Mouse (Mus musculus): ENCODE data around the gene Agfg2. TPM values are rescaled to one million over a fixed set of nuclear protein-coding genes. Genes with fewer than 3 reads are reported as not detected.
A peak's percentile ranks its signal among the peaks of the same experiment; 100 is the strongest.
"Not testable (repeated sequence)": the region's sequence is repeated elsewhere in the genome, so short reads cannot be mapped to it uniquely, and the experiment has no call there.

Agfg2 gene
- polyA plus RNA-seq (2016; fragmentation: Nextera tagmentation; extraction: Ambion mirVana) = 21.2 and 22.4 TPM in 2 replicates

GRCm38 (mm10) chr5:137684294-137685123 lies at the start of gene Agfg2:
Gene Agfg2 (minus strand): TSS chr5:137684726.
- ATAC-seq (ENCODE audit: low FRiP score) = peak; percentile 99
- Histone ChIP-seq H3K9me3 (replicated peaks) (no peaks in the 10 kb centered on the region), H3K9ac (peak within 1 kb of the TSS; percentile 82), H3K4me1 (peaks cover 18% of the 10 kb centered on the region), H3K27me3 (no peaks in the 10 kb centered on the region), H3K36me3 (peaks cover 4% of the 10 kb centered on the region), H3K4me2 (replicated peaks) (peak within 1 kb of the TSS; percentile 95), H3K4me3 (peak within 1 kb of the TSS; percentile 78), H3K27ac (peak within 1 kb of the TSS; percentile 84)
- under 1% methylated on average over 56 of the region's 62 CpGs for WGBS

- peaks cover 56% of the 10 kb centered on the region for H3K36me3 ChIP-seq
- 46% methylated on average over 12 of the region's 12 CpGs for WGBS
- peak overlapping the region; percentile 99 for H3K27ac ChIP-seq
- peak overlapping the region; percentile 67 for H3K9ac ChIP-seq
- H3K9me3 ChIP-seq (replicated peaks) = no peaks in the 10 kb centered on the region
- H3K27me3 ChIP-seq = no peaks in the 10 kb centered on the region
- peak; percentile 75 for ATAC-seq (ENCODE audit: low FRiP score)
- peak overlapping the region; percentile 52 for H3K4me2 ChIP-seq (replicated peaks)
- H3K4me1 ChIP-seq = peaks cover 53% of the 10 kb centered on the region
- H3K4me3 ChIP-seq = peak overlapping the region; percentile 20
Measured at GRCm38 (mm10) chr5:137733638-137734288, 49.2 kb upstream of the Agfg2 start.

- Histone ChIP-seq H3K9ac (no peak overlapping the region), H3K27ac (no peak overlapping the region), H3K27me3 (no peaks in the 10 kb centered on the region), H3K9me3 (replicated peaks) (no peaks in the 10 kb centered on the region), H3K4me3 (no peak overlapping the region), H3K4me1 (peaks cover 8% of the 10 kb centered on the region), H3K36me3 (peaks cover 16% of the 10 kb centered on the region), H3K4me2 (replicated peaks) (no peak overlapping the region)
- ATAC-seq (ENCODE audit: low FRiP score) = no peak
- WGBS = 71% methylated on average over 6 of the region's 6 CpGs
Measured at GRCm38 (mm10) chr5:137726767-137727166, 42.2 kb upstream of the Agfg2 start.

GRCm38 (mm10) chr5:137723840-137724239 lies 39.3 kb upstream of the Agfg2 start:
- Histone ChIP-seq H3K36me3 (peaks cover 3% of the 10 kb centered on the region; the same call in 1 of the 2 replicates), H3K4me3 (no peak overlapping the region), H3K9ac (no peak overlapping the region), H3K4me2 (replicated peaks) (no peak overlapping the region), H3K9me3 (replicated peaks) (no peaks in the 10 kb centered on the region), H3K27me3 (no peaks in the 10 kb centered on the region), H3K4me1 (peaks cover 3% of the 10 kb centered on the region), H3K27ac (no peak overlapping the region)
- ATAC-seq (ENCODE audit: low FRiP score) = no peak
- WGBS = 91% methylated on average over 5 of the region's 5 CpGs

- H3K27ac ChIP-seq; H3K9ac ChIP-seq; H3K36me3 ChIP-seq; H3K9me3 ChIP-seq (replicated peaks); ATAC-seq (ENCODE audit: low FRiP score); H3K27me3 ChIP-seq; H3K4me3 ChIP-seq; H3K4me1 ChIP-seq: not testable (repeated sequence)
- WGBS = 23% methylated on average over 9 of the region's 16 CpGs
- H3K4me2 ChIP-seq (replicated peaks) = peak overlapping the region; percentile 38
Measured at GRCm38 (mm10) chr5:137720558-137721164, 36.1 kb upstream of the Agfg2 start.

GRCm38 (mm10) chr5:137719088-137719487 lies 34.6 kb upstream of the Agfg2 start:
- Histone ChIP-seq H3K4me3 (no peak overlapping the region), H3K27ac (no peak overlapping the region), H3K4me2 (replicated peaks) (no peak overlapping the region), H3K4me1 (peaks cover 3% of the 10 kb centered on the region), H3K9ac (no peak overlapping the region), H3K9me3 (replicated peaks) (no peaks in the 10 kb centered on the region), H3K27me3 (no peaks in the 10 kb centered on the region), H3K36me3 (no peaks in the 10 kb centered on the region)
- WGBS = 88% methylated on average over 6 of the region's 6 CpGs
- no peak for ATAC-seq (ENCODE audit: low FRiP score)

GRCm38 (mm10) chr5:137718020-137718790 lies 33.7 kb upstream of the Agfg2 start:
- Histone ChIP-seq H3K4me2 (replicated peaks) (no peak overlapping the region), H3K4me3 (no peak overlapping the region), H3K27ac (no peak overlapping the region), H3K9me3 (replicated peaks) (no peaks in the 10 kb centered on the region), H3K4me1 (peaks cover 3% of the 10 kb centered on the region), H3K9ac (no peak overlapping the region), H3K36me3 (no peaks in the 10 kb centered on the region), H3K27me3 (no peaks in the 10 kb centered on the region)
- ATAC-seq (ENCODE audit: low FRiP score) = no peak
- 68% methylated on average over 8 of the region's 8 CpGs for WGBS

- Histone ChIP-seq H3K9me3 (replicated peaks) (no peaks in the 10 kb centered on the region), H3K4me3 (no peak overlapping the region), H3K27ac (no peak overlapping the region), H3K4me1 (peaks cover 2% of the 10 kb centered on the region), H3K9ac (no peak overlapping the region), H3K27me3 (no peaks in the 10 kb centered on the region), H3K36me3 (no peaks in the 10 kb centered on the region), H3K4me2 (replicated peaks) (no peak overlapping the region)
- WGBS = 82% methylated on average over 8 of the region's 8 CpGs
- no peak for ATAC-seq (ENCODE audit: low FRiP score)
Measured at GRCm38 (mm10) chr5:137715685-137716084, 31.2 kb upstream of the Agfg2 start.

GRCm38 (mm10) chr5:137713454-137713853 lies 28.9 kb upstream of the Agfg2 start:
- H3K27me3 ChIP-seq = no peaks in the 10 kb centered on the region
- WGBS = 89% methylated on average over 5 of the region's 5 CpGs
- H3K27ac ChIP-seq = no peak overlapping the region
- no peaks in the 10 kb centered on the region for H3K36me3 ChIP-seq
- no peaks in the 10 kb centered on the region for H3K4me1 ChIP-seq
- H3K9me3 ChIP-seq (replicated peaks) = no peaks in the 10 kb centered on the region
- ATAC-seq (ENCODE audit: low FRiP score) = no peak
- no peak overlapping the region for H3K4me2 ChIP-seq (replicated peaks)
- no peak overlapping the region for H3K4me3 ChIP-seq
- no peak overlapping the region for H3K9ac ChIP-seq

GRCm38 (mm10) chr5:137706913-137707633 lies 22.5 kb upstream of the Agfg2 start:
- no peak for ATAC-seq (ENCODE audit: low FRiP score)
- 74% methylated on average over 12 of the region's 12 CpGs for WGBS

GRCm38 (mm10) chr5:137705242-137705641 lies 20.7 kb upstream of the Agfg2 start:
- ATAC-seq (ENCODE audit: low FRiP score) = no peak
- Histone ChIP-seq H3K4me1 (peaks cover 3% of the 10 kb centered on the region; the same call in 1 of the 2 replicates), H3K9me3 (replicated peaks) (no peaks in the 10 kb centered on the region)

More at GRCm38 (mm10) chr5:137706913-137707633, 22.5 kb upstream of the Agfg2 start:
- H3K9ac ChIP-seq = no peak overlapping the region
- no peak overlapping the region for H3K4me3 ChIP-seq
- H3K36me3 ChIP-seq = no peaks in the 10 kb centered on the region
- H3K27me3 ChIP-seq = no peaks in the 10 kb centered on the region
- no peak overlapping the region for H3K4me2 ChIP-seq (replicated peaks)
- no peaks in the 10 kb centered on the region for H3K9me3 ChIP-seq (replicated peaks)
- H3K4me1 ChIP-seq = peaks cover 3% of the 10 kb centered on the region; the same call in 1 of the 2 replicates
- no peak overlapping the region for H3K27ac ChIP-seq

More at GRCm38 (mm10) chr5:137705242-137705641, 20.7 kb upstream of the Agfg2 start:
- Histone ChIP-seq H3K27me3 (no peaks in the 10 kb centered on the region), H3K27ac (no peak overlapping the region), H3K36me3 (no peaks in the 10 kb centered on the region), H3K4me2 (replicated peaks) (no peak overlapping the region), H3K9ac (no peak overlapping the region), H3K4me3 (no peak overlapping the region)
- 68% methylated on average over 6 of the region's 6 CpGs for WGBS

Data from hindbrain, embryonic 12.5 days (tissue).